Mouse (Mus musculus): Measurements from ENCODE around the gene Pald1.

The Pald1 gene

DNA sequence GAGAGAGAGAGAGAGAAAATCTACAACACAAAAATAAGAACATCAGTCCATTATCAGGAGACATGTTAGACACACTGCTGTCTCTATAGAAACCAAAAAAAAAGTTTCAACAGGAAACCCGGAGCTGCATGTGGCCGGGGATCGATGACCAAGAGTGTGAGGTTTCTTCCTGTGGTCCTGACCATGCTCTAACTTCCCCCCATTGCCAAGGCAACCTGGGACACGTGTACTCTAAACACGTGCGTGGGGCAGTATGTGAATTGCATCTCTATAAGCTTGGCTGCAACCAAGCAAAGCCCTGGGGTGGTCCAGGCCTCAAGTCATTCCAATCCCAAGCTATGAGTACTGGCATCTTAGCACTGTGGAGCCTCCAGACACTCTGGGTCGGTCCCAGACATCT lies 48.8 kb downstream of the Pald1 start:
- no peak for DNase-seq (ENCODE audit: low read depth, low spot score)

DNA sequence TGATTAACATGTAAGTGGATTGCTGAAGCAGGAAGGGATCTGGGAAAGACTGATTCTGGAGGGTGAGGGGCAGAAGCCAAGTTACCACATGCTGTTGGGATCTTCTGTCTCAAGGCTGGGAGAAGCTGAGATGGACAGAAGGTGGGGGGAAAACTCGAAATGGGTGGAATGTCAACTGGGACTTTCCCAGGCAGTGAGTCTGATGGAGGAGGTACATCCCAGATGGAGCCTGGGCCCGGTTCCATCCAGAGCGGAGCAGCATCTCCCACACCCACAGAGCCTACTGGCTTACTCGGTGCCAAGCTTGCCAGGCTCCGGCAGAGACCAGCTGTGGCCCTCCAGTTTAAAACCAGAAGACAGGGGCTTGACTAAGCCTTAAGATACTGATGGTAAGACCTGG lies 52.3 kb downstream of the Pald1 start:
- no peak for DNase-seq (ENCODE audit: low read depth, low spot score)

DNA sequence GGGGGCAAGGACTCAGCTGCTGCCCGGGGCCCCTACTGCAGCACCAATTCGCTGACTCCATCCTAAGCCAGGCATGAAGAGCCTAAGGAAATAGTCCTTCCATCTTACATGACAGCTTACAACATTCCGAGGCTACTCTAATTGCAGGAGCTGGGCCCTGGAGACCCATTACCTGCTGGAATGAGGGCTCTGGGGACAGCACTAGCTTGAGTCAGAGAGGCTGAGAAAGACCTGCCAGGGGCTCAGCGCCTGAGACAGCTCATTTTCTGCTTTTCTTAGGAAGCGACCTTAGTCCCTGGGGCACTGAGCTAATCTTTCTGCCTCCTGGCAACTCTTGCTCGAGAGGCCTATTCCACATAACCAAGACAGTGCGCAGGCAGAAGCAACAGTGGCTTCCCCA lies 54.4 kb downstream of the Pald1 start:
- no peak for DNase-seq (ENCODE audit: low read depth, low spot score)

DNA sequence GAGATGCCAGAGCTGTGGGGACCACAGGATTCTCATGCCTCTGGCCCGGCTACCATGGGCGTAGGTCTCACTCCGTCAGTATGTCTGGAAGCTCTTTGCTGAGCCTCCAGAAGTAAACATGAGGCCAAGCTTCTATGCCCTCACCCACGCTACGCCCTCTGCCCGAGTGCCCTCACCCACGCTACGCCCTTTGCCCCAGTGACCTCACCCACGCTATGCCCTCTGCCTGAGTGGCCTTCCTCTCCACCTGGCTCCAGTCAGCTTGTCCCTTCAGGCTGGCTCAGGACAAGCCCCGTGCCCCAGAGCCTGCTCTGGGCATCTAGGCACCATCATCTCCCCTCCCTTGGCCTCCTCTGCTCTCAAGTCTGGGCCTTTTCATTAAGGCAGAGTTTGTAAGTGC lies 55.8 kb downstream of the Pald1 start:
- DNase-seq (ENCODE audit: low read depth, low spot score) = no peak

DNA sequence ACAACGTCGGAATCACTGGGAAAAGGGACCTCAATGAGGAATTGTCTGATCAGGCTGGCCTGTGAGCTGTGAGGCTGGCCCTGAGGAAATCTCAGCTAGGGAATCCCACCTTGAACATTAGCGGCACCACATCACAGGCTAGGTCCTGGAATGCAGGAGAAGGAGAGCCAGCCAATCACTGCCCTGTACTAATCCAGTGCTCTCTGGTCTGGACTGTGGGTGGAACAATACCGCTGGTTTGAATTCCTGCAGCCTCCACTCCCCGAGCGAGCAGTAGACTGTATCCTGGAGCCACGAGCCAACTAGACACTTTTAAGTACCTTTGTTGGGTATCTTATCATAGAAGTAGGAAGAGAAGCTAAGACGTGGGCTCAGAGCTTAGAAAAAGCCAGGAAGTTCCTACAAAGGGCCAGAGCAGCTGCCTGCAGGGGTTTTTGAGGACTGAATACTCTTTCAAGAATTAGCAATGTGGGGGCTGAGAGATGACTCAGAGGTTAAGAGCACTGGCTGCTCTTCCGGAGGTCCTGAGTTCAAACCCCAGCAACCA lies 57.5 kb downstream of the Pald1 start:
- no peak for DNase-seq (ENCODE audit: low read depth, low spot score)

DNA sequence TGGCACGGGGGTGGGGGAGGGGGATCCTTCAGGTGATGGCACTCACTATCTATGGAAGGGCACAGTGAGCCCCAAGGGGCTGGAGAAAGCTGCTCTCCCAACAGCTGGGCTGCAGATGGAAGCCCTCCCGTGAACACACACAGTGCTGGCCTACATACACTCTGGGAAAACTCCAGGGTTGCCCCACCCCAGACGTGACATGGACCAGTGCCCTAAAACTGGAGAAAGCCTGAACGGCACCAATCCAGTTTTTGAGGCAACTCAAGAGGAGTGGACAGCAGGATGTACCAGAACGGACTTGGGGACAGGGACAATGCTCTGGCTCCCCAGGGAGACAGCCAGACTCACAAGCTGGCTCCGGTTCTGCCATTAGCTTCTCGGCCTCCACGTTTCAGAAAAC lies 58.6 kb downstream of the Pald1 start:
- no peak for DNase-seq (ENCODE audit: low read depth, low spot score)

DNA sequence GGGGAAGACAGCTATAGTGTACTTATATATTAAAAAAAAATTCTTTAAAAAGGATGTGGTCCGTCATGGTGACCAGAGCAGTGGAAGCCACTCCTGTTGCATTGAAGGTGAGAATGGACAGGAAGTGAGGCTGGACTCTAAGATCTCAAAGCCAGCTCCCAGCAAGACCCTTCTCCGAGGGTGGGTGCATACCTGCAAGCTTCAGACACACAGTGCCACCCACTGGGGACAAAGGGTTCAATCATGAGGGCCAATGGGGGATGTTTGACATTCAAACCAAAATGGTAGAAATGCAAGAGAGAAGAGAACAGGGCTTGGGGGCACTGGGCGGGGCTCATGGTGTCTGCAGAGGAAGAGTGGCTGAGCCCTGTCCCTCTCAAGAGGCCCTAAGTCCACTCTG lies 64.8 kb downstream of the Pald1 start:
- no peak for DNase-seq (ENCODE audit: low read depth, low spot score)

DNA sequence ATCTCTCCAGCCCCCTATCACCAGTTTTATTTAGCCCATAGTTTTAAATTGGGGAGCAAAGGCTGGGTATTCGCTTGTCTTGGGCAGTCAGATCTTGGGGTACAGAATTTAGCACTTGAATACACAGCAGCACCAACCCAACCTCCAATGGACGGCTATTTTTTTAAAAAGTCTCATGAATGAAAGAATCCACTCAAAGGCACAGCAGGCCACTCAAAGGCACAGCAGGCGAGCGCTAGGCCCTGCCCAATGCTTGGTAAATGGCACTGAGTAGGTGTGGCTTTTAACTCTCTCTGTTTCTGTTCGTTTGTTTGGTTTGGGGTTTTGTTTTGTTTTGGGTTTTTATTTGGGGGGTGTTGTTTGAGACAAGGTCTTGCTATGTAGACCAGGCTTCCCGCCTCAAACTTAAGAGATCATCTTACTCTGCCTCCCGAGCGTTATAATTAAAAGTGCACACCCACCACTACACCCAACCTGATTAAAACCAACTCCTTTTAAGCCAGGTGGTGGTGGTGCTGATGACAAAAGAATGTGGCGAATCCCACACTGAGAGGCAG lies 67.9 kb downstream of the Pald1 start:
- DNase-seq (ENCODE audit: low read depth, low spot score) = no peak

DNA sequence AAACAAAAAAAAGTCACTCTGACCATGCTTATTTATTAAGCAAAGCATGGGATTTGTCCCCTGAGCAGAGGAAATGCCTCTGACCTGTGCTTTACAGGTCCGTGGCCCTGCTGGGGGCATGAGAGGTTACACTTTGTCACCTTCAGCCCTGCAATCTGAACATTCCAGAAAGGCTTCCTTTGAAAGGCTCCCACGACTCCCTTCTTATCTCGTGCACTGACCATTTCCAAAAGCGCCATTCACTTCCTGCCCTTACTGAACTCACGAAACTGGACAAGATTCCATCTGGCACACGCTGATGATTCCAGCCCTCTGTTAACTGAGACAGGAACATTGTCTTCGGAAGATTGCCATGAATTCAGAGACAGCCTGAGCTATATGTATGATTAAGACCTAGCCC lies 69.6 kb downstream of the Pald1 start:
- DNase-seq (ENCODE audit: low read depth, low spot score) = no peak

DNA sequence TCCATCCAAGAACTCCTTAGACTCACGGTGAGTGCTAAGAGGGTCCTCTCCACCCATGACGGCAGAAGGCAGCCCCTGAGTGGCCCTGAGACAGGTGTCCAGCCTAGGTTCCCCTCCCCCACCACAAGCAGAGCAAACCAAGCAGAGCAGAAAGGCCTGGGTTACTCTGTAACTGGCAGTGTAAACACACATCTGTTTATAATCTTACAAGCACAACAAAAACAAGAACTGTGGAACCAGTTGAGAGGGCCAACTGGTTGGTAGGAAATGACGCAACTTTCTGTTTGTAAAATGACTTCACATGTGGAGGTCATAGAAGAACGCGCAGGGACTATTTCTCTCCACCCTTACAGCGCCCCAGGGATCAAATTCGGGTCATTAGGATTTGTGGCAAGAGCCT lies 70.6 kb downstream of the Pald1 start:
- DNase-seq (ENCODE audit: low read depth, low spot score) = no peak

DNA sequence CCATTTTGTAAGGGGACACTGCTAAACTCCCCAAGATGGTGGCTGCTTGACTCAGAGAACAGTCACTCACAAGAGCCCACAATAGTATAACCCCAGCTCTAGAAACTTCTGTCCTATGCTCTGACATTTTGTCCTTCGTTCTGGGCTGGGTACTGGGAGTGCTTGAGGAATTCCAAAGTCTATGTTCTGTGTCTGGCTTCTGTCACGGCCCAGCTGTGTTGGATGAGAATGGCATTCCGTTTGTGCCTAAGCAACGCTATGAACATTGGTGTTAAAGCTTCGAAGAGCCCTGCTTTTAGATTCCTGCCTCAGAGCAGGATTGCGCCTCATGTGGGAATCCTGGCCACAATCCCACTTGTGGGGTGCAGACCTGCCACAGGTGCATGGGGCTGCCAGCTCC lies 71.2 kb downstream of the Pald1 start:
- DNase-seq (ENCODE audit: low read depth, low spot score) = no peak

DNA sequence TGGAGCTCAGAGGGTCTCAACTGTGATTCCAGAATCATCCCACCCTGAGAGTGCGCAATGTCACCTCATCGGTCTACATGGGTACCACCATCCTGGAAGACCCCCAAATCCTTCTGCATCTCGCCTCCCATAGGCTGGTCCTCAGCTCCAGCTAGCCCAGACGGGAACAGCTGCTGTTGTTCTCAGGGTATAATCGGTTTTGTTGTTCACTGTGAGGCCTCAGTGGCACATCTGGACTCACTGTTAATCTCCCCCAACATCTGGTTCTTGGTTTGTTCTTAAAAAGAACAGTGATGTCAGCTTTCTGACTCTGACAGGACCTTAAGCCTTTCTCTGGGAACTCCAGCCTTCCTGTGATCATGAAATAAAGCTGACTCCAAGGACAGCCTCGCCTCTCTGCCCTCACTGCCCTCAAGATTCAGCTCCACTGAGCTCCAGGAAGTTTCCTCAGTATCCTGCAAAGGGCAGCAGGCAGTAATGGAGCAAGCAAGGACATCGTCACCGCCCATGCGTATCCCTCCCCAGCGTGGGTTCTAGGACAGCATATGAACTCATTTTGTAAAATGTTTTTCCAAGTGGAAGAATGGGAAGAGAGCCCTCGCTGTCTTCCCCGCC lies 74.5 kb downstream of the Pald1 start:
- DNase-seq (ENCODE audit: low read depth, low spot score) = no peak

DNA sequence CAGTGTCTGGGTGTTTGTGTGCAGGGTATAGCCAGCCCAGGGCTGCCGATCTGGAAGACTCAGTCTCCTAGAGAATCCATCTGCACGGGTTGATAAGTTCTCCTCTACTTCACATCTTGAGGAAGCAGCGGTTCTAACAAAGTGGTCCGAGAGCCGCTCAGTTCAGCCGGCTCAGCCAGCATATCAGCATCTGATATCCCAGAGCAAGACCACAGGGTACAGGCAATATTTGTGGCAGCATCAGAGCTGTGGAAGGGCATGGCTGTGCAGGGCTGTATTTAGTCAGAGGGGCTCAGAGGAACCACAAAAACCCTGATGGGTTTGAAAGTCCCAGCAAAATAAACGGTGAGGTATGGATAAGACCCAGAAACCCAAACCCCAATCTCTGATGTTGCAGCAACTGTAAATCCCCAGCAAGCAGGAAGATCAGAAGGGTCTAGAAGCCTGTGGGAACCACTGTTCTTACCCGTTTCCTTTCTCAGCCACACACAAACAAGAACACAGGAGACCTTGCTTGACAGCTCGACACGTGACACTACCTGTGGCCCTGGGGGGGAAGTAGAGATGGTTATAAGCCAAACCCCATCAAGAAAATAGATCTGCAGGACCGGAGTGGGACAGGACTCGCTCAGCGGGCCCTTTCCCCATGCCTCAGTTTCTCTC lies 77.3 kb downstream of the Pald1 start:
- DNase-seq (ENCODE audit: low read depth, low spot score) = no peak

DNA sequence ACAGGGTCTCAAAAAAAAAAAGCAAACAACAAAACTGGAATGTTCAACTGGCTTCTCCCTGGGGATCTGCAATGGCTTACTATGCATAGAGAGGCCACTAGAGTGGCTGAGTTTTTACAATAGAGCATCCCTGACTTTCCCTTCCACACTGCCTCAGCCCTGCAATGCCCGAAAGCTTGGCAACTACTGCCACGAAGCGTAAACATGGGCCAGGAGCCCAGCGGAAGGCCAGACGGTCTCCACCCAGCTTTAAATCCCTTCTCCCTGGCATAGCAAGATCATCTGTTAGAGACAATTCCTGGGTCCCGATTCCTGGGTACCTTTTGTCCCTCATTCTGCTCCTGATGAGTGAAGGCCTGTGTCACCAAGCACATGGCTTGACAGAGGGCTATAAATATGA lies 79.3 kb downstream of the Pald1 start:
- DNase-seq (ENCODE audit: low read depth, low spot score) = no peak

DNA sequence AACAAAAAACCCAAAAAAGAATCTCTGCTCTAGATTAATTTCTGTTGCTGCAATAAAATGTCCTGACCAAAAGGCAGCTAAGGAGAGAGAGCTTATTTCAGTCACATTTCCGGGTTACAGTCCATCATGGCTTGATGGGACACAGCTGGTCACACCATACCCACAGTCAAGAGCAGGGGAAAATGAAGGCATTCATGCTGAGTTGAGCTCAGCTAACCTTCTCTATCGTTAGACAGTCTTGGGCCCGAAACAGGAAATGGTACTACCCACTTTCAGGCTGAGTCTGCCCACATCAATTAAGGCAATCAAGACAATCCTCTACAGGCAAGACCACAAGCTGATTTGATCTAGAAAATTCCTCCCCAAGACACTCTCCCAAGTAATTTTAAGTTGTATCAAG lies 82.3 kb downstream of the Pald1 start:
- no peak for DNase-seq (ENCODE audit: low read depth, low spot score)

DNA sequence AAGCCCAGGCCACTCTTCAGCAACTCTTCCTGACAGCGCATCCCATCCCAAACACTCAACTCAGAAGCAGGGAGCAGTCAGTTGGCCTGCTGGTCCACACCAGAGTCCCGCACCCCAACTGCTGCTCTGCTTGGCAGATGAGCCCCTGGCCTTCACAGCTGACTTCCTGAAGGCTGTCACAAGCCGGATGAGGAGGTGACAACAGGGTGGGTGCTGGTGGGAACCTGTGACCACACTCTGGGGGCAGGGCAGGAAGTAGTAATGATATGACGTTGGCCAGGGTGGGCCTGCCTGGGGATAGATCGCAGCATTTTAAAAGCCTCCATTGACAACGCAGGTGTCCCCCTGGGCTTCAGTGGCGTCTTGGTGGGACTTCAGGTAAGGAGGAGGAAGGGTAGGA lies 85.9 kb downstream of the Pald1 start, which contains the start of gene Prf1:
Gene Prf1, plus strand, starts transcription at position 357 of the 400 bp plus-strand sequence.
- no peak for DNase-seq (ENCODE audit: low read depth, low spot score)

DNA sequence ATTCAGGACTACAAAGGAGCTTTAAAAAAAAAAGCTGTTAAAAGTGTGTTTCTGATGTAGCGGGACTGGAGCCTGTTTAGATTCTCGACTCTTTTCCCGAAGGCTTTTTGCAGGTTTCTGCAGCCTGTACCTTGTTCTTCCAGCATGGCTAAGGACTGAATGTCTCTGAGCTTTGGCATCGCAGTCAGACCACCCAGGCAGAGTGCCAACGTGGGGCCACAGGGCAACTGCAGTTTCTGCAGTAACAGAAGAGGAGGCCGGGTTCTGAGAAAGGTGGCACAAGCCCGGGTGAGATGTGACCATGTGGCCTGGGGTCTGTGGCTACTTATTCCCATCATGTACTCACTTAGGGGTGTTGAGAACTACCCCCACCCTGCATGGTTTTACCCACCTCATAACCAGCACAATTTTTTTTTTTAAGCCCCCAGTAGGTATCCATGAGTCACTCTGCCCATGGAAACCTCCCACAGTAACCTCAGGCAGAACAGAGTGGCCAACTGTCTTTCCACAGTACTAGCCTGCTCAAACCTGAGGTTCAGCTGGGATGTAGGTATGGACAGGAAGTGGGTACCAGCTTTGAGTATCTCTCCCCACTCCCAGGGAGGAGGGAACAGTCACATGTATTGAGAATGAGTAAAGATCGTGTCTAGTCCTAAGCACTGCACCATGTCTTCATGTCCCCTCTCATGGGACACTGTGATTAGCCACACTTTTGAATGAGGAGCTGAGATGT lies 86.5 kb downstream of the Pald1 start:
- no peak for DNase-seq (ENCODE audit: low read depth, low spot score)

DNA sequence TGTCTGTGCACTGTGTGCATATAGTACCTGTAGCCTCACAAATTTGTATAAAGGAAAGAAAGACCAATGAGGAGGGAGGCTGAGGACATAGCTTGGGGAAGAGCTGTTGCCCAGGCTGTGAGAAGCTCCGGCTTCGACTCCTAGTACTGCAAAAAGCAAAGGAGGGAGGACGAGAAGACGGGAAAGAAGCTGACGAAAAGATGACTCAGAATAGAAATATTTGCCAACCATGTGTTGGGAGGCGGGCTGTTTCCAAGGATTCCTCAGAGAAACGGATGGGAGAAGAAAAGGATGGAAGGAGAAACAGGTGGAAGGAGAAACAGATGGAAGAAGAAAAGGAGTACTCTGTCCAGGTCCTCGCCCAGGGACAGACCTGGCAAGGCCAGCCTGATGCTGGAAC lies 89.1 kb downstream of the Pald1 start:
- no peak for DNase-seq (ENCODE audit: low read depth, low spot score)

DNA sequence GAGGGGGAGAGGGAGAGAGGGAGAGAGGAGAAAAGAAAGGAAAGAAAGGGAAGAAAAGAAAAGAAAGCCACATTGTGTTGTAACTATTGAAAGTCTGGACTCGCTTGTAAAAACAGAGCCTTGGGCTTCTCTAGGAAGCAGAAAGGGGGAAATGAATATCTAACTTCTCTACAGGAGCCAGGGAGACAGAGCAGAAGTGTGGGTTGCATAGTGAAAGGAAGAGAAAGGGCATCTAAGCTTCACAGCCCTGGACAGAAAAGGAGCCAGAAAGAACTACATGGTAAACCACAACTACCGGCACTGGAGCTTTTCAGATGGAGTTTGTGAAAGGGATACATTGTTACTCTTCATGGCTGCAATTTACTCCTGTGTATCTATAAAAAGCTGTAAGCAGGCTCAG lies 92.9 kb downstream of the Pald1 start:
- no peak for DNase-seq (ENCODE audit: low read depth, low spot score)

DNA sequence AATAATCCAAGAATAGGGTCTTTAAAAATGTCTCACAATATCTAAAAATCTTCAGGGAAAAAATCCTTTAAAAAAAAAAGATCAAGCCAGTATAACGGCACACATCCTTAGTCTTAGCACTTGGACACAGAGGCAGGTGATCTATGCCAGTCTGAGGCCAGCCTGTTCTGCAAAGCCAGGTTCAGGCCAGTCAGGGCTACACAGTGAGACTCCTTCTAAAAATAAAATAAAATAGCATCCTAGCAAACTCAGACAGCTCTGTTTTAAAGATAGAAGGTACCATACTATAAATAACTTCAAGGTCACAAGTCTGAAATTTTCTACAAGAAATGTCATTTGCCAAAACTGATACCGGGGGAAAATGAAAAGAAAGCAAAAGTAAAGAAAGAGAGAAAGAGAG lies 93.3 kb downstream of the Pald1 start:
- no peak for DNase-seq (ENCODE audit: low read depth, low spot score)

DNA sequence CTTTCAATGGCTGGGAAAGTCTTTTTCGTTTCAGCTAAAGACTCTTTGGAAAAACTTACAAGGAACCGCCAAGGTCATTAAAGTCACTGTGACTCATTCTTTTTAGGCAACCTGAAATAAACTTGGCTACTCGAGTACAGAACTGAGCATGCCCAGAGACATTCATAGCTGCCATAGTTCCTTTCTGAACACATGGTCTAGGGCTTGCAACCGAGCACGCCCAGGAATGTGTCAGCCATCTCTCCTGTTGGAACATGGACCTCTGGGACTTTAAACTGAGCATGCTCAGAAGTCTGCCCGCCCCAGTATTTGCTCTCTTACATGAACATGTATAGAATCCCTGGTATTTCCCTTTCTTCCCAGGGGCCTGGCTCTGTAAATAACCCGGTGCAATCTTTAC lies 97.1 kb downstream of the Pald1 start:
- DNase-seq (ENCODE audit: low read depth, low spot score) = no peak

DNA sequence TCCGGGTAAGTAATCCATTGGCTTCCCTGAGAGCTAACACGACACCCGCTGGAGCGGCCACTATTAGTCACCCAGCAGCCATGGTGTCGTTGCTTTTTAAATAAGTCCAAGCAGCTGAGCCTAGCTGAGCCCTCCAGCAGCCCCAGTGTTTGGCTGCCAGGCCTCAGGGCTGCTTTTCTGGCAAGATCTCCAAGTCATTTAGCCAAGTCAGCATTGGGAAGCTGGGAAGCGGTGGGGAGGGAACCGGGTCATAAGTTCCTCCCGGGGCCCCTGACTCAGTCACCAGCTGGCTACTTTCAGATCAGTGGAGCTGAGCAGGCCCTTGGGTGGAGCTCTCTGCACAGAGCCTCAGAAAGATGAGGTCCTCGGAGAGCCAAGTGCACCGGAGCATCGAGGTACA lies 98.1 kb downstream of the Pald1 start:
- DNase-seq (ENCODE audit: low read depth, low spot score) = no peak

DNA sequence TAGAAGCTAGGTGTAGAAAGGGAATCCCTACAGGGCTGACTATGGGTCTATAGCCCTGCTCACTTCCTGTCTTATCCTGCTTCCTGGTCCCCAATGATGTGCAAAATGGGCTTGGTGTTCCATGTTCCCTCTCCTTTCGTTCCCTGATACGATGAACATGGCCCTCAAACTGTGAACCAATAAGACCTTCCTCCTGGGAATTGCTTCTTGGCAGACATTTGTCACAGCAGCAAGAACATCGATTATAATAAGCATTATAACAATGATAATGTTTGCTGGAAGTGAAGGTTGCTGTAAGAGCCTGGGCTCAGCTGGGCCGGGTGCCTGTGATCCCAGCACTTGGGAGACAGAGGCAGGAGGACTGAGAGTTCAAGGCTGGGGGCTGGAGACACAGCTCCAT lies 99.0 kb downstream of the Pald1 start:
- no peak for DNase-seq (ENCODE audit: low read depth, low spot score)

Data from c-Kit-negative CD71-positive TER-119-positive erythroid progenitor cells, embryonic 14.5 days (primary cell).